In genomic region chr1:92910239-92910885, GRCm38 (mm10) we compare ENCODE assay signal across 8 mouse cellular contexts. TPM values are rescaled to one million over a fixed set of nuclear protein-coding genes. Genes with fewer than 3 reads are reported as not detected.
A peak's percentile ranks its signal among the peaks of the same experiment; 100 is the strongest.
DNase-seq lines count a peak whose midpoint lies in the region; ATAC-seq lines count a peak whose summit lies in the region.

TSS of gene Rnpepl1 (plus strand) at chr1:92910783.

- DNase-seq in layer of hippocampus, adult 11-12 months (ENCODE audit: low spot score) = peak; percentile 73
- DNase-seq in layer of hippocampus, adult 9-10 months (ENCODE audit: low spot score) = no peak
- DNase-seq in embryo, embryonic 11 days = peak; percentile 91
- peak; percentile 63 to 76 for DNase-seq in gastrocnemius, postnatal 4 days (ENCODE audit: low spot score in 2 of 2)
- DNase-seq in left cerebral cortex, postnatal 36 days (ENCODE audit: low spot score in 2 of 2) = peak; percentile 79 to 82
- peak; percentile 68 for DNase-seq in mesoderm, embryonic 11.5 days (ENCODE audit: low read depth, low spot score)
- peak; percentile 82 for DNase-seq in right cerebral cortex, postnatal 25 days

- intact Hi-C loops in left cerebral cortex, postnatal 36 days (cut with DNase I) = no loop called here

- H3K9ac ChIP-seq in intestine, embryonic 15.5 days = peak within 1 kb of the TSS; percentile 89

- H3K9me3 ChIP-seq in intestine, embryonic 15.5 days = no peaks in the 10 kb centered on the region

- H3K36me3 ChIP-seq in intestine, embryonic 15.5 days = peaks cover 5% of the 10 kb centered on the region; the same call in 1 of the 2 replicates

- H3K4me2 ChIP-seq in intestine, embryonic 15.5 days (replicated peaks) = peak within 1 kb of the TSS; percentile 89

- under 1% methylated on average over 34 of the region's 57 CpGs for WGBS in intestine, embryonic 15.5 days

- peak within 1 kb of the TSS; percentile 91 for H3K27ac ChIP-seq in intestine, embryonic 15.5 days

- ATAC-seq in intestine, embryonic 15.5 days = peak; percentile 75

- H3K4me1 ChIP-seq in intestine, embryonic 15.5 days (replicated peaks) = peaks cover 32% of the 10 kb centered on the region

- H3K4me3 ChIP-seq in intestine, embryonic 15.5 days (replicated peaks) = peak within 1 kb of the TSS; percentile 76

- H3K27me3 ChIP-seq in intestine, embryonic 15.5 days (replicated peaks) = no peaks in the 10 kb centered on the region

RNA-seq across cellular contexts. Expression of gene Rnpepl1, which starts in this region (rescaled TPM):
- 10 to 100 TPM; 63.6 to 65.5 TPM for total RNA-seq in gastrocnemius, postnatal 4 days (2021)
- 40.6 and 56.1 TPM in 2 replicates for polyA plus RNA-seq in intestine, embryonic 15.5 days (2015; fragmentation: Nextera tagmentation; extraction: Ambion mirVana)
- total RNA-seq in left cerebral cortex, postnatal 36 days (2021) = 10 to 100 TPM; 33.4 to 36.4 TPM
